Mouse (Mus musculus) kidney, adult 2 months (tissue): ENCODE results near the gene Rangrf.

ENCODE experiments used
- CTCF ChIP-seq: fragments of 200-500 bp; conservative IDR thresholded peaks from 2 replicates; pipeline ENCODE4 v1.5.1; 2011; ENCODE audit warnings: low read depth, mild to moderate bottlenecking, control low read depth, low read length, moderate library complexity, mixed read lengths; ENCODE audit not compliant: insufficient read depth, insufficient read length
- POLR2A ChIP-seq: fragments of 200-500 bp; IDR thresholded peaks from one replicate; pipeline ENCODE4 v1.6.1; 2011; ENCODE audit warnings: low read depth, low read length, control low read depth

GRCm38 (mm10) chr11:68926981-68927380, 48.0 kb downstream of the Rangrf start, which contains the start of gene Odf4:
- TF ChIP-seq CTCF (no peak), POLR2A (no peak)
